Mouse (Mus musculus): Measurements from ENCODE around the gene Prlh. TPM values are rescaled to one million over a fixed set of nuclear protein-coding genes. Genes with fewer than 3 reads are reported as not detected.

Prlh gene
- polyA plus RNA-seq, 1 experiment from 2014 or later, result not detected

DNA sequence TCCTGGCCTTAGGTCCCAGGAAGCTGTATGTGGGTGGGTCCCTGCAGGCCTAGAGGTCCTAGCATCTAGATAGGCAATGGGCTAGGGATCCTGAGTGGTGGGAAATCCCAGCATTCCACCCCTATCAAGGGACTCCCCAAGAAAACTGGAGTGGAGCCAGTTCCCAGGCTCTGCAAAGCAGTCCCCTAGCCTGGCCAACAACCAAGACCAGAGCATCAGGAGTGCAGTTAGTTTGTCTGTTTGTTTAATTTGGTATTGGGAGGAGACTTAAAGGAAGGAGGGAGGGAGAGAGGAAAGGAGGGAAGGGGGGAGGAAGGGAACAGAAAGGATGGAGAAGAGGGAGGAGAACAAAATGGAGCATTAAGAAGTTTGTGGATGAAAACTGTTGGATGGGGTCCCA, 43.7 kb upstream of the Prlh start:
- no peak overlapping the region for H3K4me3 ChIP-seq (ENCODE audit: low read depth, low read length)
- no peaks in the 10 kb centered on the region for H3K9me3 ChIP-seq (ENCODE audit: control insufficient read depth, low read length)
- ATAC-seq (ENCODE audit: low FRiP score, low TSS enrichment) (peak; percentile 6; the same call in 1 of the 2 replicates), DNase-seq (ENCODE audit: low spot score) (peak; percentile 44)
- TF ChIP-seq CTCF (IDR thresholded peaks at IDR 0.05; ENCODE audit: low read depth) (no peak), EP300 (optimal IDR thresholded peaks at IDR 0.05) (no peak)
- peak overlapping the region; percentile 74 for H3K27ac ChIP-seq (replicated peaks)
- H3K4me2 ChIP-seq (replicated peaks; ENCODE audit: low read depth), result peak overlapping the region; percentile 42; the same call in 1 of the 2 replicates
- no peak overlapping the region for H3K9ac ChIP-seq (ENCODE audit: low read length)
- no peaks in the 10 kb centered on the region for H3K36me3 ChIP-seq (ENCODE audit: control insufficient read depth, insufficient read depth, low read length)
- H3K27me3 ChIP-seq (ENCODE audit: control insufficient read depth, insufficient read depth, low read length), result no peaks in the 10 kb centered on the region
- peaks cover 14% of the 10 kb centered on the region for H3K4me1 ChIP-seq (replicated peaks; ENCODE audit: control insufficient read depth, insufficient read depth)

DNA sequence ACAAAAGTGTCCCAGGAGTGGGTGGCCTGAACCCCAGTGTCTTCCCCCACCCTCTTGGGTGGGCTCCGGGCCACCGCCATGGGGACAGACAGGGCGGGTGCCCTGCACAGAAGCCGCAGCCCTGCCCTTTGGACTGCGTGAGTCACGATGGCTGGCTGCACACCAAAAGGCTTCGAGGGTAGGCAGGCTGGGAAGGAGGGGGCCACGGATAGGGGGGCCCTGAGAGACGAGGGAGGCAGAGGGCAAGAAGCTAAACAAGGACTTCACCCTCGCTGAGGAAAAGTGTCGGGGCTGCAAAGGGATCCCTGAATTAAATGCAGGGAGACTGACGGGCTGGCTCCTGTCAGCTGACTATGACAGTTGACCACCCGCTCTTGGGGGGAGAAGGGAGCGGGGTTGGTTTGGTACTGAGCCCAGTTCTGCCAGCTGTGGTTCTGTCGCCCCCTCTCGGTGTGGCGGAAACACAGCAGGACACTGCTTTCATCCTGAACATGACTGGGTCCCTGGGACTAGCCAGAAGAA, 43.2 kb upstream of the Prlh start:
- H3K9me3 ChIP-seq (ENCODE audit: control insufficient read depth, low read length), result no peaks in the 10 kb centered on the region
- no peaks in the 10 kb centered on the region for H3K36me3 ChIP-seq (ENCODE audit: control insufficient read depth, insufficient read depth, low read length)
- DNase-seq (ENCODE audit: low spot score) (peak; percentile 87), ATAC-seq (ENCODE audit: low FRiP score, low TSS enrichment) (peak; percentile 84)
- peak overlapping the region; percentile 25 for H3K4me3 ChIP-seq (ENCODE audit: low read depth, low read length)
- H3K27ac ChIP-seq (replicated peaks), result peak overlapping the region; percentile 74
- H3K4me1 ChIP-seq (replicated peaks; ENCODE audit: control insufficient read depth, insufficient read depth), result peaks cover 14% of the 10 kb centered on the region
- H3K4me2 ChIP-seq (replicated peaks; ENCODE audit: low read depth), result peak overlapping the region; percentile 42
- H3K27me3 ChIP-seq (ENCODE audit: control insufficient read depth, insufficient read depth, low read length), result no peaks in the 10 kb centered on the region
- 10% methylated on average over 17 of the region's 17 CpGs for WGBS
- TF ChIP-seq CTCF (IDR thresholded peaks at IDR 0.05; ENCODE audit: low read depth), result peak; percentile 72
- TF ChIP-seq EP300 (optimal IDR thresholded peaks at IDR 0.05), result no peak
- H3K9ac ChIP-seq (ENCODE audit: low read length), result 0 out of 2 replicates have a peak overlapping the region, but pooled peaks have one; percentile 43

GRCm38 (mm10) chr1:90913231-90913630, 39.7 kb upstream of the Prlh start:
- peaks cover 16% of the 10 kb centered on the region for H3K4me1 ChIP-seq (replicated peaks; ENCODE audit: control insufficient read depth, insufficient read depth)
- DNase-seq (ENCODE audit: low spot score) (no peak), ATAC-seq (ENCODE audit: low FRiP score, low TSS enrichment) (no peak)
- H3K27ac ChIP-seq (replicated peaks), result no peak overlapping the region
- no peak overlapping the region for H3K4me3 ChIP-seq (ENCODE audit: low read depth, low read length)
- H3K9me3 ChIP-seq (ENCODE audit: control insufficient read depth, low read length), result no peaks in the 10 kb centered on the region
- H3K27me3 ChIP-seq (ENCODE audit: control insufficient read depth, insufficient read depth, low read length), result no peaks in the 10 kb centered on the region
- no peak for TF ChIP-seq EP300 (optimal IDR thresholded peaks at IDR 0.05)
- TF ChIP-seq CTCF (IDR thresholded peaks at IDR 0.05; ENCODE audit: low read depth), result no peak
- H3K9ac ChIP-seq (ENCODE audit: low read length), result no peak overlapping the region
- H3K36me3 ChIP-seq (ENCODE audit: control insufficient read depth, insufficient read depth, low read length), result no peaks in the 10 kb centered on the region
- no peak overlapping the region for H3K4me2 ChIP-seq (replicated peaks; ENCODE audit: low read depth)
- 58% methylated on average over 6 of the region's 6 CpGs for WGBS

- peak; percentile 89 for ATAC-seq (ENCODE audit: low FRiP score, low TSS enrichment)
- no peaks in the 10 kb centered on the region for H3K27me3 ChIP-seq (ENCODE audit: control insufficient read depth, insufficient read depth, low read length)
- 12% methylated on average over 18 of the region's 18 CpGs for WGBS
- no peaks in the 10 kb centered on the region for H3K36me3 ChIP-seq (ENCODE audit: control insufficient read depth, insufficient read depth, low read length)
- peak within 1 kb of the TSS; percentile 39 for H3K4me3 ChIP-seq (ENCODE audit: low read depth, low read length)
- peak within 1 kb of the TSS; percentile 54 for H3K4me2 ChIP-seq (replicated peaks; ENCODE audit: low read depth)
- peak; percentile 87 for DNase-seq (ENCODE audit: low spot score)
- H3K27ac ChIP-seq (replicated peaks), result peak within 1 kb of the TSS; percentile 75
- H3K9me3 ChIP-seq (ENCODE audit: control insufficient read depth, low read length), result 0 out of 2 replicates have a peak, but pooled peaks cover 3% of the 10 kb centered on the region
- TF ChIP-seq EP300 (optimal IDR thresholded peaks at IDR 0.05) (no peak), CTCF (IDR thresholded peaks at IDR 0.05; ENCODE audit: low read depth) (peak; percentile 18; the same call in 1 of the 2 replicates)
- peaks cover 6% of the 10 kb centered on the region for H3K4me1 ChIP-seq (replicated peaks; ENCODE audit: control insufficient read depth, insufficient read depth)
- H3K9ac ChIP-seq (ENCODE audit: low read length), result peak within 1 kb of the TSS; percentile 50
These were observed 37.8 kb upstream of the Prlh start, which contains the start of gene Mlph for GRCm38 (mm10) chr1:90914948-90915569. Mlph (plus strand) TSS chr1:90915085.

GRCm38 (mm10) chr1:90917509-90917908, 35.4 kb upstream of the Prlh start:
- WGBS, result 59% methylated on average over 6 of the region's 6 CpGs
- ATAC-seq (ENCODE audit: low FRiP score, low TSS enrichment) (peak; percentile 44; the same call in 1 of the 2 replicates), DNase-seq (ENCODE audit: low spot score) (peak; percentile 53)
- Histone ChIP-seq H3K9me3 (ENCODE audit: control insufficient read depth, low read length) (0 out of 2 replicates have a peak, but pooled peaks cover 3% of the 10 kb centered on the region), H3K4me2 (replicated peaks; ENCODE audit: low read depth) (no peak overlapping the region), H3K36me3 (ENCODE audit: control insufficient read depth, insufficient read depth, low read length) (no peaks in the 10 kb centered on the region), H3K27ac (replicated peaks) (peak overlapping the region; percentile 45), H3K4me3 (ENCODE audit: low read depth, low read length) (no peak overlapping the region), H3K4me1 (replicated peaks; ENCODE audit: control insufficient read depth, insufficient read depth) (0 out of 2 replicates have a peak, but pooled peaks cover 2% of the 10 kb centered on the region), H3K9ac (ENCODE audit: low read length) (no peak overlapping the region), H3K27me3 (ENCODE audit: control insufficient read depth, insufficient read depth, low read length) (no peaks in the 10 kb centered on the region)
- TF ChIP-seq EP300 (optimal IDR thresholded peaks at IDR 0.05) (no peak), CTCF (IDR thresholded peaks at IDR 0.05; ENCODE audit: low read depth) (no peak)

DNA sequence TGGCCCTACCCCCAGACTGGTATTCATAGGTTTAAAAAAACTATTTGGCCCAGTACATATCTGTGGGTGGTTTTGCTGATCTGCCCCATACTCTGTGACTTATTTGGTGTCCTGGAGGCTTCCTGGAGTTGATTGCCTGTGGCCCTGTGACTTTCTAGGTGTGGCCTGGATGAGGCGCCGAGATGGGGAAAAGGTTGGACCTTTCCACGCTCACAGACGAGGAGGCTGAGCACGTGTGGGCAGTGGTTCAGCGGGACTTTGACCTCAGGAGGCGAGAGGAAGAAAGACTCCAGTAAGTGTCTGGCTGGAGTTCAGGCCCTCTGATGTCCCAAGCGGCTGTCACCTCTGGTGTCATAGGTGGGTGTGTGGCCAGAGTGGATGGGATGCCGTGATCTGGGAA, 31.2 kb upstream of the Prlh start:
- Histone ChIP-seq H3K4me3 (ENCODE audit: low read depth, low read length) (no peak overlapping the region), H3K4me1 (replicated peaks; ENCODE audit: control insufficient read depth, insufficient read depth) (no peaks in the 10 kb centered on the region), H3K9ac (ENCODE audit: low read length) (no peak overlapping the region), H3K27me3 (ENCODE audit: control insufficient read depth, insufficient read depth, low read length) (no peaks in the 10 kb centered on the region), H3K9me3 (ENCODE audit: control insufficient read depth, low read length) (0 out of 2 replicates have a peak, but pooled peaks cover 3% of the 10 kb centered on the region), H3K36me3 (ENCODE audit: control insufficient read depth, insufficient read depth, low read length) (no peaks in the 10 kb centered on the region), H3K27ac (replicated peaks) (peak overlapping the region; percentile 69; the same call in 1 of the 2 replicates), H3K4me2 (replicated peaks; ENCODE audit: low read depth) (no peak overlapping the region)
- DNase-seq (ENCODE audit: low spot score), result peak; percentile 64
- no peak for TF ChIP-seq CTCF (IDR thresholded peaks at IDR 0.05; ENCODE audit: low read depth)
- no peak for TF ChIP-seq EP300 (optimal IDR thresholded peaks at IDR 0.05)
- ATAC-seq (ENCODE audit: low FRiP score, low TSS enrichment), result peak; percentile 60
- 73% methylated on average over 9 of the region's 9 CpGs for WGBS

All from stomach, postnatal 0 days (tissue).